Mouse (Mus musculus) lung, postnatal 0 days (tissue): ENCODE results near the gene Syngr4. TPM values are rescaled to one million over a fixed set of nuclear protein-coding genes. Genes with fewer than 3 reads are reported as not detected.
A peak's percentile ranks its signal among the peaks of the same experiment; 100 is the strongest.

Experiments used
- ATAC-seq: fragments of 200-750 bp; cut with Nextera tagmentation; 2 replicates; pipeline ENCODE4 v1.8.0; 2017; ENCODE audit warnings: moderate library complexity
- DNase-seq: peaks from one replicate; pipeline ENCODE4 v3.0.0-alpha.2; 2016; ENCODE audit warnings: low spot score
- H3K27ac ChIP-seq: fragments of 300-500 bp; sonication (generic); 2 replicates; pipeline ENCODE4 v1.5.1; 2014; ENCODE audit warnings: antibody characterized with exemption, mild to moderate bottlenecking, low read length, mixed read lengths
- H3K27me3 ChIP-seq: fragments of 300-500 bp; sonication (generic); replicated peaks from 2 replicates; pipeline ENCODE4 v1.6.1; 2014; ENCODE audit warnings: low read length, mixed read lengths; ENCODE audit not compliant: insufficient read depth
- H3K36me3 ChIP-seq: fragments of 300-500 bp; sonication (generic); 2 replicates; pipeline ENCODE4 v1.6.1; 2014; ENCODE audit warnings: low read length, mixed read lengths; ENCODE audit not compliant: insufficient read depth
- H3K4me1 ChIP-seq: fragments of 300-500 bp; sonication (generic); 2 replicates; pipeline ENCODE4 v1.6.1; 2014; ENCODE audit warnings: antibody characterized with exemption, low read depth, low read length, mixed read lengths; ENCODE audit not compliant: insufficient read depth
- H3K4me2 ChIP-seq: fragments of 300-500 bp; sonication (generic); replicated peaks from 2 replicates; pipeline ENCODE4 v1.6.1; 2014; ENCODE audit warnings: low read depth, mild to moderate bottlenecking, low read length, moderate library complexity, mixed read lengths
- H3K4me3 ChIP-seq: fragments of 300-500 bp; sonication (generic); 2 replicates; pipeline ENCODE4 v1.5.1; 2014; ENCODE audit warnings: low read depth, low read length
- H3K9ac ChIP-seq: fragments of 300-500 bp; sonication (generic); replicated peaks from 2 replicates; pipeline ENCODE4 v1.6.1; 2014; ENCODE audit warnings: low read depth, mild to moderate bottlenecking
- H3K9me3 ChIP-seq: fragments of 300-500 bp; sonication (generic); 2 replicates; pipeline ENCODE4 v1.6.1; 2016; ENCODE audit warnings: low read length, mixed read lengths
- CTCF ChIP-seq: IDR thresholded peaks from 2 replicates; pipeline ENCODE4 v1.5.1; 2016; ENCODE audit warnings: antibody characterized with exemption, mild to moderate bottlenecking
- EP300 ChIP-seq: IDR thresholded peaks from 2 replicates; pipeline ENCODE4 v1.6.1; 2016; ENCODE audit warnings: antibody characterized with exemption, mild to moderate bottlenecking, control low read depth
- WGBS: fragments of 180-500 bp; shearing (Covaris S2); extraction: QIAGEN DNeasy Blood & Tissue Kit; methylation state at CpG from one replicate; pipeline ENCODE4 v1.1.7; 2014; 5-methylcytosine and 5-hydroxymethylcytosine counted together
- polyA plus RNA-seq: library from polyadenylated mRNA; unstranded; fragments of >200 nt; fragmentation: Nextera tagmentation; extraction: Ambion mirVana; gene quantifications from 2 replicates; pipeline ENCODE4 v1.2.1, GENCODE M21; 2015

Syngr4 gene
- polyA plus RNA-seq, 1 experiment from 2014 or later, result 0.23 TPM

- Histone ChIP-seq H3K36me3 (no peaks in the 10 kb centered on the region), H3K4me3 (peak overlapping the region; percentile 26; the same call in 1 of the 2 replicates), H3K27ac (peak overlapping the region; percentile 70), H3K4me2 (peak overlapping the region; percentile 50), H3K9me3 (no peaks in the 10 kb centered on the region), H3K9ac (peak overlapping the region; percentile 13; the same call in 1 of the 2 replicates), H3K4me1 (peaks cover 24% of the 10 kb centered on the region), H3K27me3 (no peaks in the 10 kb centered on the region)
- ATAC-seq (0 out of 2 replicates have a peak, but pooled peaks have one; percentile 7), DNase-seq (peak; percentile 24)
- WGBS, result 13% methylated on average over 13 of the region's 13 CpGs
- TF ChIP-seq CTCF (no peak), EP300 (no peak)
Observed at GRCm38 (mm10) chr7:45917004-45917704, 20.6 kb upstream of the Syngr4 start.

GRCm38 (mm10) chr7:45916056-45917003, 19.8 kb upstream of the Syngr4 start:
- peak; percentile 37; the same call in 1 of the 2 replicates for TF ChIP-seq CTCF
- no peak for TF ChIP-seq EP300

GRCm38 (mm10) chr7:45915011-45915410, 18.5 kb upstream of the Syngr4 start:
- Histone ChIP-seq H3K36me3 (0 out of 2 replicates have a peak, but pooled peaks cover under 1% of the 10 kb centered on the region), H3K4me3 (no peak overlapping the region), H3K9ac (no peak overlapping the region), H3K9me3 (no peaks in the 10 kb centered on the region), H3K27me3 (no peaks in the 10 kb centered on the region), H3K27ac (no peak overlapping the region), H3K4me1 (peaks cover 14% of the 10 kb centered on the region), H3K4me2 (no peak overlapping the region)
- no peak for DNase-seq
- TF ChIP-seq CTCF (no peak), EP300 (no peak)
- 86% methylated on average over 5 of the region's 5 CpGs for WGBS
- no peak for ATAC-seq

More at GRCm38 (mm10) chr7:45916056-45917003, 19.8 kb upstream of the Syngr4 start:
- Histone ChIP-seq H3K4me3 (peak overlapping the region; percentile 26), H3K36me3 (no peaks in the 10 kb centered on the region), H3K4me1 (peaks cover 19% of the 10 kb centered on the region), H3K9ac (0 out of 2 replicates have a peak overlapping the region, but pooled peaks have one; percentile 13), H3K4me2 (peak overlapping the region; percentile 50), H3K27me3 (no peaks in the 10 kb centered on the region), H3K27ac (peak overlapping the region; percentile 70), H3K9me3 (no peaks in the 10 kb centered on the region)
- peak; percentile 86 for ATAC-seq
- 27% methylated on average over 26 of the region's 26 CpGs for WGBS
- DNase-seq, result peak; percentile 96

GRCm38 (mm10) chr7:45914067-45914466, 17.6 kb upstream of the Syngr4 start:
- 83% methylated on average over 6 of the region's 6 CpGs for WGBS
- TF ChIP-seq CTCF, result no peak
- Histone ChIP-seq H3K9me3 (no peaks in the 10 kb centered on the region), H3K36me3 (0 out of 2 replicates have a peak, but pooled peaks cover 8% of the 10 kb centered on the region), H3K27me3 (no peaks in the 10 kb centered on the region), H3K4me2 (no peak overlapping the region), H3K9ac (no peak overlapping the region), H3K4me1 (peaks cover 11% of the 10 kb centered on the region), H3K27ac (no peak overlapping the region), H3K4me3 (no peak overlapping the region)
- no peak for ATAC-seq
- DNase-seq, result no peak

GRCm38 (mm10) chr7:45909145-45909544, 12.6 kb upstream of the Syngr4 start:
- Histone ChIP-seq H3K27ac (no peak overlapping the region), H3K4me3 (no peak overlapping the region), H3K4me2 (no peak overlapping the region), H3K36me3 (0 out of 2 replicates have a peak, but pooled peaks cover 8% of the 10 kb centered on the region), H3K9me3 (no peaks in the 10 kb centered on the region), H3K27me3 (no peaks in the 10 kb centered on the region), H3K4me1 (no peaks in the 10 kb centered on the region), H3K9ac (no peak overlapping the region)
- 90% methylated on average over 16 of the region's 16 CpGs for WGBS
- no peak for DNase-seq
- no peak for ATAC-seq
- no peak for TF ChIP-seq EP300
- no peak for TF ChIP-seq CTCF

DNA sequence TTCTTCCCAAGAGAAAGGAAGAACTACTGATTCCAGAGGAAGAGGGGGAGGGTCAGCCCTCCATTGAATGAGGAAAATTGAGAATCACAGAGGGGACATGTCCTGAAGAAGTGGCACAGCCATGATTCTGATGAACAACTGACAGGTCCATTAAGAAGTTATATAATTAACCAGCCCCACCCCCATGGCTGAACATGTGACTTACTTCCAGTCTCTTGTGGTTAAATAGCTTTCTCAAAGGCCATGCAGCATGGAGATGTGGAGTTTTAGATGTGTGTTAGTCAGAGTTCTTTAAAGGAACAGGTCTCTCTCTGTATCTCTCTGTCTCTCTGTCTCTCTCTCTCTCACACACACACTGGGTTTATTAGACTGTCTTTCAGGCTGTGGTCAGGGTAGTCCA, 11.9 kb upstream of the Syngr4 start:
- no peak overlapping the region for H3K4me2 ChIP-seq
- H3K27me3 ChIP-seq, result no peaks in the 10 kb centered on the region
- no peak overlapping the region for H3K4me3 ChIP-seq
- ATAC-seq, result no peak
- no peaks in the 10 kb centered on the region for H3K9me3 ChIP-seq
- no peaks in the 10 kb centered on the region for H3K4me1 ChIP-seq
- 0 out of 2 replicates have a peak, but pooled peaks cover 8% of the 10 kb centered on the region for H3K36me3 ChIP-seq
- no peak overlapping the region for H3K9ac ChIP-seq
- no peak for DNase-seq
- no peak for TF ChIP-seq EP300
- TF ChIP-seq CTCF, result no peak
- H3K27ac ChIP-seq, result no peak overlapping the region
